Mouse (Mus musculus) T-cell, adult 66 days (primary cell): Measurements from ENCODE around the gene Ppef2. TPM values are rescaled to one million over a fixed set of nuclear protein-coding genes. Genes with fewer than 3 reads are reported as not detected.

Experiments used
- total RNA-seq, 2 experiments: library from RNA; stranded (reverse); gene quantifications; 3 replicates in 1 of 2; 4 replicates in 1 of 2; pipeline ENCODE4 v1.2.4; 2023

The Ppef2 gene
- total RNA-seq: under 1 TPM in 1 of 2 experiments, not detected in 1; 0.18 TPM

DNA sequence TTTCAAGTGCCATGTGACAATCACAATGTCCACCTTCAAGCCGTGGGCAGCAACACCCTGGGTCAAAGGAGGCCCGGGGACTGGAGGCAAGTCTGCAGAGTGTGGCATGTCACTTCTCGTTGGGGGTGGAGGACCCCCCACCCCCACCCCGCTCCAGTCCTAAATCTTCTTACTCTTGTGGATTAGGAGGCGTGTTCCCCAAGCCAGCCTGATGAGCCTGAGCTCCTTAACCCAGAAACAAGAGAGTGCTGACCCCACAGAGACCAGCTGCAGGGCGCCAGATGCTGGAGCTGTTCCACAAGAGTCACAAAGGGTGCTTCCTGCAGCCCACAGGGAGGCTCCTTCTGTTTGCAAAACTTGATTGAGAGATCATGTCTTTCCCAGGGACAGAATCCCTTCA, at the start of gene Ppef2:
Gene Ppef2 (minus strand): TSS at position 61 of the 400 bp plus-strand sequence.

DNA sequence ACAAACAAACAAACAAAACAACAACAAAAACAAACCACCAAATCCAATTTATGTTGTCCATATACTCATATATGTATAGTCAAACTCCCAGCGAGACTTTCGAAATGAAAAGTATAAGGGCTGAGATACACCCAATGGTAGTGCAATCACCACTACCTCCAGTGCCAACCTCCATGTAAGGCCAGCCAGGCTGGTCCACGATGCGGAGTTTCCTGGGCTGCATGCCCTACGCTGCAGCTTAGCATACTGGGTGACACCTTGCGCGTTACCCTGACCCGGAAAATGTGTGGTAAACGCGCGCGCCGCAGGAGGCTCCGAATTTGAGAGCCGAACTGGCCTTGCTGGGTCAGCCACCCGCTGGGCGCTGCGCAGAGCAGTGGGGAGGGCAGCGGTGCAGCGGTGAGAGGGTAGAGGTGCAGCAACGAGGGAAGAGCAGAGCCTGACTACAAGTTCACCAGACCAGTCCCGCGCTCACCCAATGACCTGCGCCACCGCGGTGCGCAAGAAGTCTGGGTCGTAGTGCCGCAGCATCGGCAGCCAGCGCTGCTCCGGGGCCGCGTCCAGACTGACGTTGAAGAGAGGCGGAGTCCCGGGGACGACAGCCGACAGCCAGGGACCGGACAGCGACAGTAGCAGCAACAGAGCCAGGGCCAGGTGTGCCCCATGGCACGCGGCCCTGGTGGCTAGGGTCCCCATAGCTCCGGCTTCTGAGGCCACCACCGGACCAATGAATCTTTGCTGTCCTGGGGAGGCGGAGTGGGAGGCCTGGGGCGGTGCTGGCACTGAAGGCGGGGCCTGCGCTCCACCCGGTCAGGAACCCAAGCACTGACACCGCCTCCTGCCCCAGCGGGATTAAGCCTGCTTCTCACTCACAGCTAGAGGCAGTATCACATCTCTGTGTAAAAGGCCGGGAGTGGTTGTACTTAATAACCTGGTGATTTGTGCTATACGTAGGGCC, 21.6 kb upstream of the Ppef2 start, which contains the start of gene Naaa:
Gene Naaa (minus strand): TSS at position 734 of the 958 bp plus-strand sequence.

DNA sequence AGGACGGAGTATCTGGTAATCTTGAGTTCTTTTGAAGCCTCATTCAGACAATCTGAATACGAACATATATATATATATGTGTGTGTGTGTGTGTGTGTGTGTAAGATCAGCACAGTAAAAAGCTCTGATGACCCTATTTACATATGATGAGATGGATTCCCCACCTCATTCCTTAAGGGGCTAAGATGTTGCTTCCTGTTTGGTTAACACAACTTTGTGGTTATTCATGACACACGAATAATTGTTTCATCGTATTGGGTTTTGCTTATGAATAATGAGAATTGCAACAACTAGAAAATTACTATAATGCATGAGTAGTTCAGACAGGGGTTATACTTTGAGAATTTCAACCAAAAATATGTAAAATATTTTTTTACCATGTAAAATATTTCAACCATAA, 40.8 kb downstream of the Ppef2 start, which contains the start of gene U90926:
Gene U90926 (minus strand): TSS at position 101 of the 400 bp plus-strand sequence.

Other genes with a start within 250 kb of the Ppef2 start
- 1 to 10 TPM; 3.5 TPM for gene Cdkl2, start 212.4 kb downstream of the Ppef2 start, total RNA-seq
- 100 to 1,000 TPM; 126 to 129 TPM for gene G3bp2, start 172.6 kb downstream of the Ppef2 start, total RNA-seq
- gene Uso1, start 118.3 kb downstream of the Ppef2 start, total RNA-seq: 10 to 100 TPM; 62.4 to 63.9 TPM
- not detected for gene U90926, start 40.9 kb downstream of the Ppef2 start, total RNA-seq
- gene Naaa, start 21.9 kb upstream of the Ppef2 start, total RNA-seq: 1 to 10 TPM; 6.4 to 7.4 TPM
- 10 to 100 TPM; 69.2 to 76.7 TPM for gene Sdad1, start 54.2 kb upstream of the Ppef2 start, total RNA-seq
- 1 to 10 TPM in 1 of 2 experiments, under 1 TPM in 1; 0.74 to 1.3 TPM for gene Cxcl9, start 71.8 kb upstream of the Ppef2 start, total RNA-seq
- gene Art3, start 75.5 kb upstream of the Ppef2 start, total RNA-seq: not detected
- gene Cxcl10, start 92.6 kb upstream of the Ppef2 start, total RNA-seq: 1 to 10 TPM; 1.6 to 2.7 TPM
- gene Nup54, start 178.9 kb upstream of the Ppef2 start, total RNA-seq: 10 to 100 TPM; 49.9 to 60.1 TPM